Mouse (Mus musculus) erythroblast, embryonic 14.5 days (primary cell): ENCODE results near the gene Nop2.

Source experiments
- GATA1 ChIP-seq: IDR thresholded peaks from 2 replicates; pipeline ENCODE4 v1.6.1; 2012; ENCODE audit warnings: low read length, inconsistent platforms, mixed read lengths
- TAL1 ChIP-seq: IDR thresholded peaks from 3 replicates; pipeline ENCODE4 v1.6.1; 2012; ENCODE audit warnings: low read length, inconsistent platforms, mixed read lengths

- TF ChIP-seq GATA1 (no peak), TAL1 (no peak)
These were observed 61.1 kb downstream of the Nop2 start for GRCm38 (mm10) chr6:125192841-125193240.
